Mouse (Mus musculus) left cerebral cortex, adult 2 months (tissue): ENCODE data around the gene Ckap2. TPM values are rescaled to one million over a fixed set of nuclear protein-coding genes. Genes with fewer than 3 reads are reported as not detected.

ENCODE experiments used
- DNase-seq, 2 experiments: peaks; one replicate each; pipeline ENCODE4 v3.0.0; 2021 to 2022; ENCODE audit warnings: low spot score in 2 of 2, mixed read lengths in 1 of 2; ENCODE audit errors: extremely low spot score in 1 of 2
- H3K27ac ChIP-seq: fragments of 200-600 bp; 2 replicates; pipeline ENCODE4 v1.8.1; 2022
- H3K4me3 ChIP-seq: fragments of 200-600 bp; 2 replicates; pipeline ENCODE4 v1.8.1; 2022
- CTCF ChIP-seq: fragments of 200-600 bp; IDR thresholded peaks from 2 replicates; pipeline ENCODE4 v1.8.1; 2022; ENCODE audit warnings: antibody characterized with exemption, mild to moderate bottlenecking, moderate library complexity
- intact Hi-C: fragments of 180-260 bp; cut with DNase I; formaldehyde crosslinking; loops from one replicate; pipeline ENCODE4 v1.15.1; 2025
- total RNA-seq, 2 experiments: library from RNA; stranded (reverse); gene quantifications; 2 replicates each; pipeline ENCODE4 v1.2.3; 2021

The Ckap2 gene
- total RNA-seq, 2 experiments from 2014 or later = 0.34 to 0.70 TPM

GRCm38 (mm10) chr8:22192660-22193431 lies 7.2 kb upstream of the Ckap2 start, which contains the start of gene Vps36:
TSS of gene Vps36 (plus strand) at chr8:22192809.
- peak; percentile 87 to 93 for DNase-seq
- intact Hi-C loops = loop anchor here (1.0 to 2.0 kb wide), 4 partner anchors 26 to 218 kb away; partner anchors contain the start of genes Mrps31, Nek3 and Slc25a15
- Histone ChIP-seq H3K27ac (peak within 1 kb of the TSS; percentile 98), H3K4me3 (peak within 1 kb of the TSS; percentile 94)
- peak; percentile 98 for TF ChIP-seq CTCF

DNA sequence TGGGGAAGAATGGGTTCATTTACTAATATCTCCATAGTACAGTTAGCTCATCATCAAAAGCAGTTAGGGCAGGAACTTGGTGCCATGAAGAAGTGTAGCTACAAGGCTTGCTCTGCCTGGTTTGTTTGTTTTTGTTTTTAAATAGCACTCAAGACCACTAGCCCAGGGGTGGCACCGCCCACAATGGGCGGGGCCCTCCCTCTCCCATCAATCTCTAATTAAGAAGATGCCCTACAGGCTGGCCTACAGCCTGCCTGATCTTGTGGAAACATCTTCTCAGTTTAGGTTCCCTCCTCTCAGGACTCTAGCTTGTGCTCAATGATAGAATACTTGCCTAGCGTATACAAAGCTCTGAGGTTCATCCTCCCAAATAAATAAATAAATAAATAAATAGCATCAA lies 735 bp downstream of the Ckap2 start:
- Histone ChIP-seq H3K27ac (no peak overlapping the region), H3K4me3 (peak overlapping the region; percentile 76)
- DNase-seq = no peak
- TF ChIP-seq CTCF = no peak
- intact Hi-C loops = no loop called here

DNA sequence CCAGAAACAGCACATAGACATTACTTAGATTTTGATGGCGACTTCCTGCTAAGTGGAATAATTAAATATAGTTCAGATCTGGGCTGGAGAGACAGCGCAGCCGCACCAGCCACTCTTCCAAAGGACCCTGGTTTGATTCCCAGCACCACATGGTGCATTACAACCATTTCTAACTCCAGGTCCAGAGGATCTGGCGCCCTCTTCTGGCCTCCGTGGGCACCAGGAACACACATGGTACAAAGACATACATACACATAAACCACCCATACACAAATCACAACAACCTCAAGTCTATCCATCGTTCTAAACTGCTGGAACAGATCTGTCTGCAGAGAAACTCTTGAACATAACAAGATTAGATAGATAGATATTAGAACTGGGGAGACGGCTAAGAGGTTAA lies 9.7 kb downstream of the Ckap2 start:
- DNase-seq = no peak
- no peak for TF ChIP-seq CTCF
- intact Hi-C loops = no loop called here
- Histone ChIP-seq H3K27ac (no peak overlapping the region), H3K4me3 (no peak overlapping the region)

DNA sequence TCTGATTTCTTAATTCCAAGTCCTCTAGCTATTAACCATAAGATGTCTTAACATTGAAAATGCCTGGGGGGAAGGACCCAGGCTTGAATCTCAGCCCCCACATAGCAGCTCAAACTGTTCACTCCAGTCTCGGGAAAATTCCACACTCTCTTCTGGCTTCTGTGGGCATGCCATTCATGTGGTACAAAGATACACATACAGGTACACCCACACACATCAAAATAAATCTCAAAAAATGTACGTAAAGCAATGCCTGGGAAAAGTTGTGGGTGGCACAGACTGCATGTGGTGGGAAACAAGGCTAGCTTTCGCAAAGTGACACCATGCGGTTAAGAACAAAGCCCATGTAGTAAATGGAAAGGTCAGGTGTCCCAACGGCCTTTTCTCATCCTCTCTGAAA lies 16.5 kb downstream of the Ckap2 start:
- intact Hi-C loops = loop anchor here (1.0 to 5.0 kb wide), 2 partner anchors 12 to 177 kb away; no protein-coding TSS in a partner anchor
- Histone ChIP-seq H3K4me3 (no peak overlapping the region), H3K27ac (no peak overlapping the region)
- DNase-seq = peak in 1 of 2 experiments; percentile 12
- TF ChIP-seq CTCF = no peak

- TF ChIP-seq CTCF = peak; percentile 71
- intact Hi-C loops = loop anchor here (2.0 to 5.0 kb wide), 3 partner anchors 27 to 174 kb away; partner anchors contain the start of genes Alg11, Atp7b and Vps36
- peak; percentile 76 to 82 for DNase-seq
These were observed 19.5 kb downstream of the Ckap2 start, which contains the start of gene Nek3 for GRCm38 (mm10) chr8:22166080-22166603. TSS of gene Nek3 (minus strand) at chr8:22166435.

DNA sequence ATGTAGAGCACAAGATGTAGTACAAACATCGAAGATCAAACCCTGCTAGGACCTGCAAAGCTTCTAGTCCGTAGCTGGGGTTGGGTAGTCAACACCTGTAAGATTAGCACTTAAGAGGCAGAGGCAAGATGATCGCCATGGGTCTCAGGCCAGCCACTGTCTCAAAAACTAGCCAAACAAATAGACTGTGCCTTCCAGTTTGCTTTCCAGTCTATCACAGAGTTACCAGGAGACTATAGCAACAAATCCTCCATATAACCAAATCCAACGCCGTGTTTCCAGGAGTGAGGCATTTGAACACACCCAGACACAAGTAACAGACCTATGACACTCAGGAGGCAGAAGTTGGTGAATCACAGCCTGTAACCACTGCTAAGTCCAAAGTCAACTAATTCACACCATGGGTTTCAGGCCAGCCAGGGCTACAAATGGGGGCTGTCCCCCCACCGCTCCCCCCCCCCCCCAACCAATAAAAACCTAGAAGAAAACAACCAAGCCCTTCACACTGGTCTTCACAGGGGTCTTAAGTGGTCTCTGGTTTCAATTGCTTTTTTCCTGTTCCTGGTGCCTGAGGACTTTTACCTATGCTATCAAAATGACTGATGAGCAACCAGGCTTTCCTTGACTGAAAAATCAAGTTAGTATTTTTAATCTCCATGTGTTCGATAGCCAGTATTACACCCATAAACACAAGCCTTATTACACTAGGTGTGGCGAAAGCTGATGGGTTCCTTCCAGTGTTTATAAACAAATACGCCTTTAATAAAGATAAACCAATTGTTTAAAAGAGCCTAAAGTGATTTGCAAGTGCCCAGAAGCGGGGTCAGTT lies 20.2 kb downstream of the Ckap2 start:
- H3K27ac ChIP-seq = peak overlapping the region; percentile 73
- peak overlapping the region; percentile 56 for H3K4me3 ChIP-seq
- intact Hi-C loops = loop anchor here (2.0 to 5.0 kb wide), 3 partner anchors 27 to 173 kb away; partner anchors contain the start of genes Alg11, Atp7b and Vps36
- DNase-seq = no peak
- TF ChIP-seq CTCF = no peak

More at GRCm38 (mm10) chr8:22166080-22166603, 19.5 kb downstream of the Ckap2 start, which contains the start of gene Nek3:
- peak within 1 kb of the TSS; percentile 73 for H3K27ac ChIP-seq
- H3K4me3 ChIP-seq = peak within 1 kb of the TSS; percentile 56

- intact Hi-C loops = no loop called here
- TF ChIP-seq CTCF = no peak
- Histone ChIP-seq H3K4me3 (no peak overlapping the region), H3K27ac (no peak overlapping the region)
- DNase-seq = no peak
These were observed 21.2 kb downstream of the Ckap2 start for GRCm38 (mm10) chr8:22164431-22164830.

DNA sequence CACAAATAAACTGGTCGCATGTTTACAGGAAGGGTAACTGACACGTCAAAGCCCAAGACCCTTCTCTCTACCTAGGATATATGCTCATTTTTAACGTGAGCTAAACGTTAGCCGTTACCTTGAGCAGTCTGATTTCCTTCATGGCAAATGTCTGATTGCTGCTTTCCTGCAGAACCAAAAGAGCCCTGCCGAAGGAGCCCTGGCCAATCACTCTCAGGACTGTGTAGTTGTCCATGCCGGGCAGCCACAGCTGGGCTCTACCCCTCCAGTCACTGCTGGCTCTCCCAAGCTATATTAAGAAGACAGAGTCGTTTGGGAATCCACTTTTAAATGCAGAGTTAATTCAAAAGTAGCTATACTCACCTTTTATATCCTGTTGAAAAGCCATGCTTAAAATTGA lies 23.4 kb downstream of the Ckap2 start:
- Histone ChIP-seq H3K27ac (no peak overlapping the region), H3K4me3 (no peak overlapping the region)
- no peak for TF ChIP-seq CTCF
- intact Hi-C loops = no loop called here
- DNase-seq = no peak

DNA sequence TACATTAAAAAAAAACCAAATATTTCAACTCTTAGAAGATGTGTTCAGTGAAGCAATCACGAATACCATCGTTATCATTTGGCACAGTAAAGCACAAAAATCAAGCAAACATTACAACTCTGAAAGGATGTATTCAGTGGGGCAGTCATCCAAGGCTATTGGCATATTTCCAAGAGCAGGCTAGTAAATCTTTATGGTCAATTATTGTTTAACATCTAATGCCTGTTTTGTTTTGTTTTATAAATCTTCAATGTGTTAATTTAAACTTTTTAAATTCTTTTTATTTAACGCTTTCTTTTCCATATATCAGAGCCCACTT lies 35.3 kb downstream of the Ckap2 start:
- intact Hi-C loops = no loop called here
- DNase-seq = no peak
- Histone ChIP-seq H3K4me3 (no peak overlapping the region), H3K27ac (no peak overlapping the region)
- TF ChIP-seq CTCF = no peak

- DNase-seq = no peak
These were observed 35.8 kb downstream of the Ckap2 start for GRCm38 (mm10) chr8:22149643-22150344.

DNA sequence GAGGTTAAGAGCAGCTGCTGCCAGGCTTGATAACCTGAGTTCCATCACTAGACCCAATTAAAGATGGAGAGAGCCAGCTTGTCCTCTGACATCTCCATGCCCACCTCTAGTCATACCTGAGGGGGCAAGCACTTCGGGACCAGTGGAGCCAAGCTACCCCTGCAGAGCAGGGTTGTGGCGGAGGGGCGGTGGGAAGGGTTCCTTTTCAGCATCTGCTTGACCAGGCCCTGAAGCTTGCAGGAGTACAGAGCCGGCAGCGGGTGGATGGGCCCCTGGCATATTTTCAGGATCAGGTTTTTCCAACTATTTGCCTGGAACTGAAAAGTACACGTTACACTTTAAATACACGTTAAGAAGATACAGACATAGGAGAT lies 37.3 kb downstream of the Ckap2 start:
- intact Hi-C loops = no loop called here
- H3K4me3 ChIP-seq = no peak overlapping the region
- H3K27ac ChIP-seq = no peak overlapping the region
- DNase-seq = no peak
- TF ChIP-seq CTCF = no peak

More at GRCm38 (mm10) chr8:22149643-22150344, 35.8 kb downstream of the Ckap2 start:
- intact Hi-C loops = no loop called here
- Histone ChIP-seq H3K27ac (no peak overlapping the region), H3K4me3 (no peak overlapping the region)
- no peak for TF ChIP-seq CTCF
